Mouse (Mus musculus): ENCODE measurements at regions not wholly inside any gene's neighbourhood (a gene's known extent, or its start where the extent isn't known, plus 50 kb on each side); places are given as distances from the start of the nearest gene placed in this dataset.
"Not testable (repeated sequence)": the region's sequence is repeated elsewhere in the genome, so short reads cannot be mapped to it uniquely, and the experiment has no call there.

GRCm38 (mm10) chr1:73642691-73643109 lies 481.5 kb downstream of the Tns1 start:
- DNase-seq (ENCODE audit: low spot score), result no peak

GRCm38 (mm10) chr1:73641456-73641855 lies 482.8 kb downstream of the Tns1 start:
- no peak for DNase-seq (ENCODE audit: low spot score)

- DNase-seq (ENCODE audit: low spot score), result no peak
Measured at GRCm38 (mm10) chr1:73640726-73641451, 483.4 kb downstream of the Tns1 start.

GRCm38 (mm10) chr1:73635709-73636108 lies 488.5 kb downstream of the Tns1 start:
- no peak for DNase-seq (ENCODE audit: low spot score)

- no peak for DNase-seq (ENCODE audit: low spot score)
Measured at GRCm38 (mm10) chr1:73634871-73635270, 489.4 kb downstream of the Tns1 start.

GRCm38 (mm10) chr1:73633071-73633470 lies 491.2 kb downstream of the Tns1 start:
- DNase-seq (ENCODE audit: low spot score), result no peak

- DNase-seq (ENCODE audit: low spot score), result no peak
Measured at GRCm38 (mm10) chr1:73630363-73630762, 493.9 kb downstream of the Tns1 start.

GRCm38 (mm10) chr1:73625365-73625764 lies 498.9 kb downstream of the Tns1 start:
- DNase-seq (ENCODE audit: low spot score), result no peak

- not testable (repeated sequence) for DNase-seq (ENCODE audit: low spot score)
Measured at GRCm38 (mm10) chr1:73621121-73621520, 503.1 kb downstream of the Tns1 start.

GRCm38 (mm10) chr1:73618551-73619170 lies 505.6 kb downstream of the Tns1 start:
- no peak for DNase-seq (ENCODE audit: low spot score)

- no peak for DNase-seq (ENCODE audit: low spot score)
Measured at GRCm38 (mm10) chr1:73593653-73594385, 530.4 kb downstream of the Tns1 start.

GRCm38 (mm10) chr1:73591342-73592099 lies 532.7 kb downstream of the Tns1 start:
- no peak for DNase-seq (ENCODE audit: low spot score)

GRCm38 (mm10) chr1:73579680-73580079 lies 544.6 kb downstream of the Tns1 start:
- no peak for DNase-seq (ENCODE audit: low spot score)

- no peak for DNase-seq (ENCODE audit: low spot score)
Measured at GRCm38 (mm10) chr1:73577019-73577418, 547.2 kb downstream of the Tns1 start.

- DNase-seq (ENCODE audit: low spot score), result no peak
Measured at GRCm38 (mm10) chr1:73575694-73576093, 548.6 kb downstream of the Tns1 start.

GRCm38 (mm10) chr1:73570944-73571343 lies 553.3 kb downstream of the Tns1 start:
- no peak for DNase-seq (ENCODE audit: low spot score)

- no peak for DNase-seq (ENCODE audit: low spot score)
Measured at GRCm38 (mm10) chr1:73566770-73567169, 551.1 kb upstream of the Tnp1 start.

GRCm38 (mm10) chr1:73560594-73560993 lies 544.9 kb upstream of the Tnp1 start:
- DNase-seq (ENCODE audit: low spot score), result no peak

- DNase-seq (ENCODE audit: low spot score), result no peak
Measured at GRCm38 (mm10) chr1:73547877-73548276, 532.2 kb upstream of the Tnp1 start.

- DNase-seq (ENCODE audit: low spot score), result no peak
Measured at GRCm38 (mm10) chr1:73545401-73545800, 529.7 kb upstream of the Tnp1 start.

GRCm38 (mm10) chr1:73541371-73541770 lies 525.7 kb upstream of the Tnp1 start:
- no peak for DNase-seq (ENCODE audit: low spot score)

- DNase-seq (ENCODE audit: low spot score), result no peak
Measured at GRCm38 (mm10) chr1:73538420-73538871, 522.7 kb upstream of the Tnp1 start.

Measured in ovary, postnatal 10 days (tissue).